Mouse (Mus musculus) cerebellum, adult 11 months (tissue): ENCODE results near the gene Hspa12b.

Source experiments
- DNase-seq: peaks from one replicate; pipeline ENCODE4 v3.0.0; 2022

Gene Hspa12b

DNA sequence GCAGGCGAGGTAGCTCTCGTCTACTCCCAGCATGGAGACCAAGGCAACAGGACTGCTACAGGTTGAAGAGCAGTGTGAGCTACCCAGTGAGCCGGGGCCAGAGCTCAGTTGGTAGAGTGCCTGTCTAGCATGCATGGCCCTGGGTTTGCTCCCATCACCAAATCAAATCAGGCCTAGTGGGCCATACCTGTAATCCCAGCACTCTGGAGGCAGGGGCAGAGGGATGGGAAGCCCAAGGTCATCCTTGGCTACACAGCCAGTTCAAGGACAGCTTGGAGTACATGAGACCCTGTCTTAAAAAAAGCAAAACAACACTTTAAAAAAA lies 22.1 kb downstream of the Hspa12b start:
- no peak for DNase-seq

GRCm38 (mm10) chr2:131152166-131152730 lies 25.2 kb downstream of the Hspa12b start:
- no peak for DNase-seq

DNA sequence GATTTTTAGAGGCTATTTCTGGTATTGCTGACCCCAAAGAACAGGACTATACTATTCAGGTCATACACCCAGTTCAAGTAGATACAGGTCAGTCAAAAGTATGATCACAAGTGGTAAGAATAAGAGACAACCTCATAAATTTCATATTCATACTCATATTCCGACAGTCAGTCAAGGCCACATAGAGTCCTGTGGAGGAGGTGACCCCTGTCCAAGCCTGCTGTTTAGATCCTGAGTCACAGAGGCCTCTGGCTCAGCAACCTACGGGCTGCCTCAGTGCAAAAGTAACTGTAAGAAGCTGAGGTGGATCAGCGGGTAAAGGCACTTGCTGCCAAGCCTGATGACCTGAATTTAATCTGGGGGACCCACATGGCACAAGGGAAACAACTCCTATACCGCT lies 27.0 kb downstream of the Hspa12b start:
- DNase-seq, result no peak

- DNase-seq, result no peak
Measured at GRCm38 (mm10) chr2:131156987-131157386, 29.9 kb downstream of the Hspa12b start.

GRCm38 (mm10) chr2:131159491-131159910 lies 32.4 kb downstream of the Hspa12b start:
- no peak for DNase-seq

DNA sequence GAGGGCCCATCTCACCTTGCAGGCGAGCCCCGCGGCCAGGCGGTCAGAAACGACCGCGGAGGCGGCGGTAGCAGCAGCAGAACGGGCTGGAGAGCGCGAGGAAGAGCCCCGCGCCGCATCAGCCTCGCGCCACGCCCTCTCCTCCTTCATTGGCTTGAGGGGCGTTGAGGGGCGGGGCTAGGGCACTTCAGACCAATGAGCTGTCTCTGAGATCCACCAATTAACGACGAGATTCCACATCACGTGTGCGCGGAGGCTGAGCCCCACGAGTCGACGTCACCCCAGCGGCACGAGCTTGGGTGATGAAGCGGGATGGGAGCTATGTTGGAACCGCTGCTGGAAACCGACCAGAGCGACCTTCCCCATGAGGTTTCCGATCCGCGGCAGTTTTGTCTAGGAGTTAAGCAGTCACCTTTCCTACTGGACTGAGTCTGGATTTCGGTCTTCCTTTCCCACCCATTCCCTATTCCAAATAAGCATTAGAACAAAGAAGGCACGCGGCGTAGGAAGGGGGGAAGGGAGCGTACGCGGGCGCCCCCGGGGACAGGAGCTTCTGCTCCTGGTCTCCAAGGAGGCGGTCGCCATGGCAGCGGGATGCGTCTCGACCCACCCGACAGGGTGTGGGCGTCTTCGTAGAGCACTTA lies 33.0 kb downstream of the Hspa12b start, which contains the start of gene 1700037H04Rik:
TSS of gene 1700037H04Rik (minus strand) at position 144 of the 644 bp plus-strand sequence.
- DNase-seq, result peak; percentile 95

- DNase-seq, result no peak
Measured at GRCm38 (mm10) chr2:131160671-131161111, 33.6 kb downstream of the Hspa12b start.

DNA sequence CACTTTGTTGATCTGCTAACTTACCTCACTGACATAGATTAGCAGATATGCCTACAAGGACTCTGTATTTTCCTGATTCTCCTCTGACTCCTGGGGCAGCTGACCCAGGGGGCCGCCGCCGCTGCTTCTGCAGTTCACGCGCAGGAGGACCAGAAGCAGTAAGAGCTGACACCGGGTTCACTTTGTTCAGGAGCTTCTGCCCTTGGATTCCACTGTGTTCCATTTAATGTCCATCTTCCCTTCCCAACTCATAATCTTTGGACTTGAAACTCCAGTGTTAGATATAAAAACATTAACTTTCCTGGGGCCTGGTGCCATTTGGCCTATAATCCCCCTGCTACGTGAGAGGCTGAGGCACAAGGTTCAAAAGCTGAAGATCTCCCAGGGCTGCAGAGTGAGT lies 36.8 kb downstream of the Hspa12b start:
- DNase-seq, result no peak

DNA sequence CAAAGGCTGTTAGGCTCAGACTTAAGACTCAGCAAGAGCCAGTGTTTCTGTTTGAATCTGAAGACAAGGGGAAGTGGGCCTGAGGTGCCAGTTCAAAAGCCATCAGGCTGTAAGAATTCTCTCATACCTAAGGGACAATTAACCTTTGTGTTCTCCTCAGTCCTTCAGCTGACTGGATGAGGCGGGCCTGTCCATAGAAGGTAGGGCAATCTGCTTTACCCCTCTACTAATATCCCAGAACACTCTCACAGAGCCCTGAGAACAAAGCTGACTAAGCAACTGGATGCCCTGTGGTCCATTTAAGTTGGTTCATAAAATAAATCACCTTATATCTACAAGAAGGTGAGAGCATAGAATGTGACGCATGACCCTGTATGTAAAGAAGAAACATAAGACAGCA lies 39.1 kb downstream of the Hspa12b start:
- no peak for DNase-seq

DNA sequence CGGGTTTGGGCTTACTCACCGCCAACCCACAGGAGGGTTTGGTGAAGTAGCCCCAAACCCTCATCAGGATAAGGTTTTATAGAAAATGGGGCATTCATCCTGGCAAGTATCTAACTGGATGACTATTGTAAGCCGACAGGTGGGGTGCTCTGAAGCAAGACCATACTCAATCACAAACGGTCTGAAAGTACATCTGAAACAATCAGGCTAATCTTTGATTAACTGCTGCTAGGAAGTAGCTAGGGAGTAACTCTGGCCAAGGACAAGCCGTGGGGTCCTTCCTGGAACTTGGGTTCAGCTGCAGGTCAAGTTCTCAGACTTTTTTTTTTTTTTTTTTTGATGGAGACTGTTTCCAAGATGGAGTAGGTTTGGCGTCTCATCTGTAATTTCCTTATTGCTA lies 40.9 kb downstream of the Hspa12b start:
- DNase-seq, result no peak

DNA sequence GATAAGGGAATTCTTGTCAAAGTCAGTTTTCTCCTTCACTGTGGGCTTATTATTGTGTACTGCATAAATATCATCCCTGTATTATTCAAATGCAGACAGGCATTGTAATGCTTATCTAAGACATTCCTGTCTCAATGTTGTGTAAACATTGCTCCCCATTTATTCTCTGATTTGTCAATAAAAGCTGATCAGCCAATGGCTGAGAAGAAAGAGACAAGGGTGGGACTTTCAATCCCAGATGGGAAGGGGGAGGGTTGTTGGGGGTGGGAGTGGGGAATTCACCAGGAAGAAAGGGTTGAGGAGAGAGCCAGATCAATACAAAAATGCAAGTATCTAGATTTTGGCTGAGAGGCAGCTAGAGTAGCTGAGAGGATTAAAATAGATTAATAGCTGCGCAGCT lies 41.8 kb downstream of the Hspa12b start:
- DNase-seq, result no peak

GRCm38 (mm10) chr2:131170936-131171335 lies 43.9 kb downstream of the Hspa12b start:
- no peak for DNase-seq

DNA sequence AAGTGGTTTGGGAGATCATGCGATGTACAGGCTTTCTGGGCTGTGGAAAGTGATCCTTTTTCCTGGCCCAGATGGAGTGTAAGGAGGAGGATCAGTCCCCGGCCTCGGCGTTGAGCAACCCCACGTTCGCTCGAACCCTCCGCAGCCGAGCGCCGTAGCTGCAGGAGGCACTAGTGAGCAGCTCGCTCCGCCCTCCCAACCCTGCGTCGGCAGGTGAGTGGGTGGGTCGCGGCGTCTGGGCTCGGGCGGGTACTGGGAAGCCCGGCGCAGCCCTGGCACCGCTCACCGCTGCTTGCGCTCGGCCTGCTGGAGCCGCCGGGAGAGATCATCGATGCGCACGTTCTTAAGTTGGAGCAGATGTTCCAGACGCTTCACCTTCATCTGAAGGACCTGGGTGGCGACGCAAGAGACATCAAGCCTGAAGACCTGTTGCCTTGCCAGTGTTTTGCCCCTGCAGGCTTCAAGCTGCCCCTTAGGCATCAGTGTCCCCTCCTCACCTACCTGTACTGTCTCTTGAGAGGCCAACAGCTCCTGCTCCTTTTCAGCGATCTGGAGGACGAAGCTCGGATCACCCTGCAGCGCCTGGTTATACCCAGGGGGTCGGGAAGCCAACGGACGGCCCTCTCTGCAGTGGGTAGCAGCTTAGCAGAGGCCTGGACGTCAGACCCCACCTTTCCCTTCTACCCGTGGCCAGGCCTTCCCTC lies 44.5 kb downstream of the Hspa12b start:
- no peak for DNase-seq

DNA sequence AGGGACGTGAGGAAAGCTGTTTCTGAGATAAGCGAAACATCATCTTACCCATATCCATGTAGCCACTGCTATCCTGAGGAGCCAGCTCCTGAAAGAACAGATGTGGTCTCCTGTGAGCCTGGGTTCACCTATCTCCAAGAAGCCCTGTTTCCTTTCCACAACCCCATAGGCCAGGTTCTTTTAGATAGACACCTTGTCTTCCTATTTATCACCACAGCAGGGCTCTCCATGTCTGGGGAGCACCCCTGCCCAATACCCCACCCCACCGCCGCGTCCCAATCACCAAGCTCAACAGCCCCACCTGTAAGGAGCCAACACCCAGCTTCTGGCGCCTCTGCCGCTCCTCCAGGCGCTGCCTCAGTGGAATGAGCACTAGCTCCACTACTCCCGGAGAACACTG lies 45.2 kb downstream of the Hspa12b start:
- no peak for DNase-seq

DNA sequence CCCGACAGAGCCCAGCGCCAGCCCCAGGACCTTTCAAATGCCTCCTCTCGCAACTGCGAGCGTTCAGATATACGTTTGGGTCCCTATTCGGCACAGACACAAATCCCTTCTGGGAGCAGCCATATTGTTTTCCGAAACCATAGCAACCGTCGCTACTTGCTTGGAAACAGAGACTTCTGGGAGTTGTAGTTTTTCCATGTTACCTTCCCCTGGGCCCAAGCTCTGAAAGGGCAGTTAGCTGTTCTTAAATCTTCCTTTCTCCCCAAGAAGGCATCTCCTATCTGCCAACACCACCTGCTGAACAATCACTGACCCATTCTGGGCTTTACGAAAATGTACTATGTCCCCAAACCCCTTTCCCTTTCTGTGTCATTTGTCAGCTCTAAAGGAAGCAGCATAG lies 47.6 kb downstream of the Hspa12b start:
- peak; percentile 53 for DNase-seq

GRCm38 (mm10) chr2:131175286-131175944 lies 48.3 kb downstream of the Hspa12b start:
- DNase-seq, result no peak

DNA sequence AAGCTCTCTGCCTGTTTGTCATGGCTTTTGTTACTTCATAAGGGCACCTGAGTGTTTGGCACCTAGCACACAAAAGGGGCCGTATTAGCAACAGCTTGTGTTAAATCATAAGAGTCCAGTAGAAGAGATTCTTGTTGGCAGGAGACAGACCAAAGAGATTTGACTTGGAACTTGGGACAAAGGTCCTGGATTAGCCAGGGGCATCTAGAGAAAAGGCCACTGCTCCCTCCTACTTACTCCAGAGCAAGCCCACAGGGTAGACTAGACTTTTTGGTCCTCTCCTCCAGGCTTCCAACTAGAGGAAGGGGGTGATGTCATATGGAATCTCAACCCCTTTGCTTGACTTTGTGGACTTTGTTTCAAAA lies 48.8 kb downstream of the Hspa12b start:
- DNase-seq, result no peak

- no peak for DNase-seq
Measured at GRCm38 (mm10) chr2:131176491-131176890, 49.4 kb downstream of the Hspa12b start.

- no peak for DNase-seq
Measured at GRCm38 (mm10) chr2:131177932-131178331, 50.9 kb downstream of the Hspa12b start.

DNA sequence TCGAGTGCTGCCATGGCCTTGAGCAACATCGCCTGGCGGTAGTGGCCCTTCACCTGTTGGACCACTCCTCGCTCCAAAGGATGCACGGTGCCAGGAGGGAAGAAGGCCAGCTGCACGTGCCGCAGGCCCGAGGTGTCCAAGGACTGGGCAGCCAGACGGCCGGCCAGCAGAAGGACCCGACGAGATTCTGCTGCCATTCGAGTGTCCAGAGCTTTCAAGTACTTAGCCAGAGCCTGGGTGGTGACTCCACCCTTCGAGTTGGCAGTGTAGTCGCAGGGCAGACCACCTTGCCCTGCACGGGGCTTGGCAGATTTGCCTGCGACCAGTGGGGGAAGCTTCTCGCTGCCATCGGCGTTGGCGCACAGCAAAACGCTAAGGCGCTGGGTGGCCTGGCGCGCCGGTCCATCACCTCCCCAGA lies 51.8 kb downstream of the Hspa12b start:
- no peak for DNase-seq

DNA sequence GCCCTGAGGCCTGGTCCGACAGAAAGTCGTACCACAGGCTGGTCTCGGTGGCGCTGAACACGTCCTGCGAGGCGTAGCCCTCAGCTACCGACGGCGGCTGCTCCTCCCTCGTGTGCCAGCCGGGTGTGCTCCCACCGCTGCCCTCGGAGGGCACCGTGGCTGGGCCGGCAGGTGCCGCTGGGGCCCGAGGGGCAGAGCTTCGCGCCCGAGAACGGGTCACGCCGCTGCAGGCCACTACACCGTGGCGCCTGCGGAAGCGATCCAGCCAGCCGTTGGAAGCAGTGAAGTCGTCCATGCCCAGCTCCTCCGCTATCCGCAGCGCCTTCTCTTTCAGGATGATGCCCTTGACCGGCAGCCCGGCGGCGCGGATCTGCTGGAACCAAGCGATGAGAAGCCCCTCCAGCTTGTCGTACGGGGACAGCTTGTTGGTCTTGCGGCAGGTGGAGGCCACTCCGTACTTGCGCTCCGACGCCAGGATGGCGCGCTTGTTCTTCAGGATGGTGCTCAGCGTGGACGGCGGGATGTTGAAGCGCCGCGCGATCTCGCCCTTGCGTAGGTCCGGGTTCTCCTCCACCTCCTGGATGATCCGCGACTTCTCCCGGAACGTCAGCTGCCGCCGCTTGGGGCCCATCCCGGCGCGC lies 52.3 kb downstream of the Hspa12b start:
- peak; percentile 65 for DNase-seq

DNA sequence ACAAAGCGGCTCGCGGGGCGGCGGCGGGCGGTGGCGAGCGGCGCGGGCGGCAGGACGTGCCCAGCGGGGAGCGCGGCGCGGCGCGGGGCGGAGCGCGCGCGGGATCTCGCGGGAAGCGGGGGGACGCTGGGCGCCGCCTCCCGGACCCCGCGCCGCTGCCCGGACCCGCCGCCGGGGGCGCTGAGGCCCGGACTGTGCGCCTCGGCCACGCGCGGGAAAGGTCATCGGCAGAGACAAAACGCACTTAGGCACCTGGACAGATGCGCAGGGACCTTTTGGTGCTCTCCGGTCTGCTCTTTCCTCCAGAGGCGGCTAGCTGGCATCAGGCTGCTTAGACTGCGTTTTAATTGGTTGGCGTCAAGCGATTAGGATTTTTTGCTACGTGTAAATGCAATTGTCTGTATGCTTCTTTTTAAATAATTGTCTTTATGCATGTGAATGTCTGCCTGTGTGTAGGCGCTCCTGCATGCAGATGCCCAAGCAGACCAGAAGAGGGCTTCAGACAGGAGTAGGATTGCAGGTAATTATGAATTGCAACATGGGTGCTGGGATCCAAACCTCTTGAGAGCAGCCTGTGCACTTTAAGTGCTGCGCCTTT lies 53.0 kb downstream of the Hspa12b start, which contains the start of gene Cenpb:
TSS of gene Cenpb (minus strand) at position 78 of the 598 bp plus-strand sequence.
- DNase-seq, result peak; percentile 85

DNA sequence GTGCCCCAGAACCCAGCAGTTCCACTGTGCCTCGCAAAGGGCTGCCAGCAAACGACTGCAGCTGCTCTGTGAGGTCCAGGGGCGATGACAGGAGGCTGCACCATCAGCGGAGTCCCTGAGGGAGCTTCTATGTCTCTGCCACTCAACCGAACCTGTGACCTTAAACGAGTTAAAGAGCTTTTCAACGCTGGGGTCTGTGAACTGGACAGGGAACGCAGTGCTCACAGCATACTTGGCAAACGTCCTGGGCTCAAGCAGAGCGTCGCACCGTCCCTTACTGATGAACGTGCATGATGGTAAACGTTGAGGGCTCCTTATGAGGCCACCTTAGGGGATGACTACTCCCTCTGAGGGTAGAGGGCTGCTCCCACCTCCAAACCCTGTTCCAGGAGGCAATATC lies 59.3 kb downstream of the Hspa12b start:
- DNase-seq, result no peak
